Mouse (Mus musculus) urinary bladder, postnatal 10 days (tissue): Measurements from ENCODE around the gene Rarb.
"Not testable (repeated sequence)": the region's sequence is repeated elsewhere in the genome, so short reads cannot be mapped to it uniquely, and the experiment has no call there.

ENCODE experiments used
- DNase-seq: peaks from one replicate; pipeline ENCODE4 v3.0.0; 2022; ENCODE audit warnings: low spot score

The Rarb gene

GRCm38 (mm10) chr14:16818602-16819250 lies at the start of gene Rarb:
Gene Rarb (minus strand): TSS chr14:16819156.
- no peak for DNase-seq

GRCm38 (mm10) chr14:16842036-16842435 lies 23.1 kb upstream of the Rarb start:
- DNase-seq: no peak

GRCm38 (mm10) chr14:16841597-16841989 lies 22.6 kb upstream of the Rarb start:
- no peak for DNase-seq

GRCm38 (mm10) chr14:16840951-16841596 lies 22.1 kb upstream of the Rarb start:
- DNase-seq: no peak

GRCm38 (mm10) chr14:16840135-16840534 lies 21.2 kb upstream of the Rarb start:
- DNase-seq: no peak

GRCm38 (mm10) chr14:16815096-16815741 lies 3.7 kb downstream of the Rarb start:
- no peak for DNase-seq

GRCm38 (mm10) chr14:16806155-16806554 lies 12.8 kb downstream of the Rarb start:
- DNase-seq: no peak

- DNase-seq: no peak
These were observed 28.8 kb downstream of the Rarb start for GRCm38 (mm10) chr14:16790161-16790560.

- no peak for DNase-seq
These were observed 36.9 kb downstream of the Rarb start for GRCm38 (mm10) chr14:16781942-16782541.

- no peak for DNase-seq
These were observed 42.1 kb downstream of the Rarb start for GRCm38 (mm10) chr14:16776723-16777381.

GRCm38 (mm10) chr14:16772927-16773326 lies 46.0 kb downstream of the Rarb start:
- no peak for DNase-seq

GRCm38 (mm10) chr14:16765891-16766290 lies 53.1 kb downstream of the Rarb start:
- no peak for DNase-seq

- no peak for DNase-seq
These were observed 56.2 kb downstream of the Rarb start for GRCm38 (mm10) chr14:16762773-16763172.

GRCm38 (mm10) chr14:16758773-16759434 lies 60.1 kb downstream of the Rarb start:
- no peak for DNase-seq

- not testable (repeated sequence) for DNase-seq
These were observed 63.4 kb downstream of the Rarb start for GRCm38 (mm10) chr14:16755601-16756000.

- DNase-seq: no peak
These were observed 66.3 kb downstream of the Rarb start for GRCm38 (mm10) chr14:16752648-16753047.

- no peak for DNase-seq
These were observed 71.9 kb downstream of the Rarb start for GRCm38 (mm10) chr14:16746982-16747578.

GRCm38 (mm10) chr14:16740982-16741739 lies 77.8 kb downstream of the Rarb start:
- DNase-seq: no peak

GRCm38 (mm10) chr14:16738538-16738937 lies 80.4 kb downstream of the Rarb start:
- DNase-seq: no peak

GRCm38 (mm10) chr14:16737781-16738180 lies 81.2 kb downstream of the Rarb start:
- DNase-seq: no peak
